Mouse (Mus musculus): ENCODE data around the gene Cnnm4.

Cnnm4 gene

DNA sequence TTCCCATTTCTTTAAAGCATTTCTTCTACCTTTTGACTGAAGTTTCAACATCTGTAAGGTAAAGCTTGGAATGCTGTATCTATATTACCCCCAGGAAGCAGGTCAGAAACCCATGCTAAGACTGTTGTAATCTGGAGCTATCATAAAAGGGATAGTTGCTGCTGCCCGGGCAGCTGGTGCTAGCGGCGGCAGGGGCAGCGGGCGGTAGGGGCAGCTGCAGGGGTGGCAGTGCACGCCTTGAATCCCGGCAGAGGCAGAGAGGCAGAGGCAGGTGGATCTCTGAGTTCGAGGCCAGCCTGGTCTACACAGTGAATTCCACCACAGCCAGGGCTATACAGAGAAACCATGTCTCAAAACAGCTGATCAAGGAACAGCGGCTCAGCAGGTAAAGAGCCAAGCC lies 71.5 kb downstream of the Cnnm4 start:
- no peaks in the 10 kb centered on the region for H3K27me3 ChIP-seq (ENCODE audit: insufficient read depth, low read length)
- H3K9me3 ChIP-seq (ENCODE audit: low read length), result no peaks in the 10 kb centered on the region
- peaks cover 45% of the 10 kb centered on the region for H3K36me3 ChIP-seq (ENCODE audit: insufficient read depth, low read length)
- no peak overlapping the region for H3K4me3 ChIP-seq (replicated peaks; ENCODE audit: low read length)
- peaks cover 46% of the 10 kb centered on the region for H3K4me1 ChIP-seq (replicated peaks; ENCODE audit: low read depth, low read length)
- TF ChIP-seq NANOG (IDR thresholded peaks at IDR 0.05; ENCODE audit: borderline replicate concordance, low read length), result no peak
- TF ChIP-seq CTCF (conservative IDR thresholded peaks at IDR 0.05; ENCODE audit: low read length), result no peak
- no peak for TF ChIP-seq POU5F1 (IDR thresholded peaks at IDR 0.05; ENCODE audit: borderline replicate concordance, low read length)

DNA sequence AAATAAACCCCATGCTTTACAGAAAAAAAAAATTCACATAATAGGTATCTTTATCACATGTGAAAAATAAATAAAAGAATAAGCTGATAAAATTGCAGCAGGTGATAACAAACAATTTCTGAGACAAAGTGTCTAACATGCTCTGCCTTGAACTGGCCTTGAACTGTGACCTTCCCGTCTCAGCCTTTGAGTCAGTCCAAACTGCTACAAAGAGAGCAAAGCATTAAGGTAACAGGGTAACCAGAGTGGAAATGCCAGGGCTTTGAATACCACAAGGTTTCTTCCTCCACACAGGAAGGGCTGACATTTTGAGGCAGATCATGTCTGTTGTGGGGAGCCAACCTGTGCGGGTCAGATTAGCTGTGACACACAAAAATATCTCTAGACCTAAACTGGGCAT lies 74.0 kb downstream of the Cnnm4 start:
- TF ChIP-seq NANOG (IDR thresholded peaks at IDR 0.05; ENCODE audit: borderline replicate concordance, low read length), result no peak
- no peak for TF ChIP-seq POU5F1 (IDR thresholded peaks at IDR 0.05; ENCODE audit: borderline replicate concordance, low read length)
- TF ChIP-seq CTCF (conservative IDR thresholded peaks at IDR 0.05; ENCODE audit: low read length), result no peak
- Histone ChIP-seq H3K4me3 (replicated peaks; ENCODE audit: low read length) (no peak overlapping the region), H3K27me3 (ENCODE audit: insufficient read depth, low read length) (peaks cover 5% of the 10 kb centered on the region; the same call in 1 of the 2 replicates), H3K4me1 (replicated peaks; ENCODE audit: low read depth, low read length) (peaks cover 69% of the 10 kb centered on the region), H3K9me3 (ENCODE audit: low read length) (no peaks in the 10 kb centered on the region), H3K36me3 (ENCODE audit: insufficient read depth, low read length) (peaks cover 37% of the 10 kb centered on the region)

DNA sequence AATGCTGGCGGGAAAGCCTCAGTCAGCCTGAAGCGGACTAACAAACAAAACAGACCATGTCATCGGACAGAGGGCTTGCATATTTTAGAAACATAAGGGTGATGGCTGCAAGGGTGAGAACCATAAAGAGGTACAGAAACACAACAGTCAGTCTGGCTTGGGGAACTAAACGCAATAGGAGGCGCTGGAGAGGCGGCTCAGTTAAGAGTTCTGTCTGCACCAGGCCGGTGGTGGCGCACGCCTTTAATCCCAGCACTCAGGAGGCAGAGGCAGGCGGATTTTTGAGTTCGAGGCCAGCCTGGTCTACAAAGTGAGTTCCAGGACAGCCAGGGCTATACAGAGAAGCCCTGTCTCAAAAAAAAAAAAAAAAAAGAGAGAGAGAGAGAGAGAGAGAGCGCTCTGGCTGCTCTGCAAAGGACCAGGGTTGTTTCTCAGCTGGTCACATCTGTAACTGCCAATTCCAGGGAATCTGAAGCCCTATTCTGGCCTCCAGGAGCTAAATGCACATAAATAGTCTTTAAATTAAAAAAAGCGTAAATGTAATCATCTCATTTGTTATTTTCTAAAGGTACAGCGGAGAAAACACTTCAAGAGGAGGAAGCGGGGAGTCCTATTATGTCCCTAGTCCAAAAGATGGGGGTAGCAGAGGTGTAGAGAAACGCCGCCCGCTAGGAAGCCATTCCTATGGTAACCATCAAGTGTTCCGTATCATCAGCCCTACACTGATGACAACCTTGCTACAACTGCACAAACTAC lies 74.6 kb downstream of the Cnnm4 start:
- Histone ChIP-seq H3K4me3 (replicated peaks; ENCODE audit: low read length) (peak overlapping the region; percentile 86), H3K4me1 (replicated peaks; ENCODE audit: low read depth, low read length) (peaks cover 69% of the 10 kb centered on the region), H3K36me3 (ENCODE audit: insufficient read depth, low read length) (peaks cover 32% of the 10 kb centered on the region), H3K9me3 (ENCODE audit: low read length) (no peaks in the 10 kb centered on the region), H3K27me3 (ENCODE audit: insufficient read depth, low read length) (peaks cover 10% of the 10 kb centered on the region; the same call in 1 of the 2 replicates)
- TF ChIP-seq POU5F1 (IDR thresholded peaks at IDR 0.05; ENCODE audit: borderline replicate concordance, low read length) (no peak), NANOG (IDR thresholded peaks at IDR 0.05; ENCODE audit: borderline replicate concordance, low read length) (no peak), CTCF (conservative IDR thresholded peaks at IDR 0.05; ENCODE audit: low read length) (0 out of 2 replicates have a peak, but pooled peaks have one; percentile 4)

DNA sequence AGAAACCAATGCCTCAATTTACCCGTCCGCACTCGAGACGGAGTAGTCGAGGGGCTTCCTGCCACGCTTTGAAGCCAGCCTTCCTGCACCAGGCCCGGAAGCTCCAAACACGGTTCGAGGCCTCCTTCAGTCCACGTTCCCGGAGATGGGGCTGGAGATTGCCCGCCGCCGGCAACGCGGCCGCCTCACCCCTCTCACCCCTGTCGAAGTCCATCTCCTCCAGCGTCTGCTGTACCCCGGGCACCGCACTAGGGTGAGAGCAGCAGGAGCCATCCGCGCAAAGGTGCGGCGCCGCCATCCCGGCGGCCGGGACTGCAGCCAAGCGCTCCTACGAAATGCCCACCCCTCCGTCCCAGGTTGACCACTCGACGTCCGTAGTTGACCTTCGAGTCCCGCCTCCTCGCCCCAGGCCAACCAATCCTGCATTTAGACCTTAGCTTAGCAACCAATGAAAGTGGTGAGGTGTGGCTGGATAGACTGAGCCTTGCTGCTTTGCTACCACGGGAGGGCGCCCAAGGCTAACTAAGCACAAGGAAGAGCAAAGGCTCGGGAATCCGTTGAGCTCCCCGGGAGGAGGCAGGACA lies 75.6 kb downstream of the Cnnm4 start, which contains the start of gene Ankrd39:
Gene Ankrd39 (minus strand): TSS at position 558 of the 584 bp plus-strand sequence.
- peak within 1 kb of the TSS; percentile 86 for H3K4me3 ChIP-seq (replicated peaks; ENCODE audit: low read length)

DNA sequence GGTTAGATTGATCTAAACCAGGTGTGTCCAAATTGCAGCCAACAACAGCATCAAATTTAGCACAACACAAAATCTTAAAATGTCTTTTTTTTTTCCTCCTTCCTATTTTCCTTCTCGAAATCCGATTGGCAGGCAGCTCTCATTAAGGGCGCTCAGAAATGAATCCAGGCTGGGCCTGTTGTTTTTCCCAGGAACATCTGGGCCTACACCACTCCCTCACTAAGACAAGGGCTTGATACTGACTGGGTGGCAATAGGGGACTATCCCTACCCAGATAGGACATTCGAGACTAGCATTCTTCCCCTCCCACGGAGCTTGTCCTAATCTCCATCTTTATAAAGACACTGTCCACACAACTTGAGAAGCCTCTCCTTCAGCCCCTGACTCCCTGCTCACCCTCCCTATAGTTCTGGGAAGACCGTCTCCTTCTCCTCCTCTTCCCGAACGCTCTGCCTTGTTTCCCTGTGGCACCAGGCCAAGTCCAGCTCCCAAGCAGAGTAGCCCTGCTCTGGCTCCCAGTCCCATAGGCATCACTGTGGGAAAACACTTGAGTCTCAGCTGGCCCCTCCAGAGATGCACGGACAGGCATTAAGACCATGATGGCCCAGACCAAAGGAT lies 76.7 kb downstream of the Cnnm4 start:
- no peaks in the 10 kb centered on the region for H3K9me3 ChIP-seq (ENCODE audit: low read length)
- H3K4me1 ChIP-seq (replicated peaks; ENCODE audit: low read depth, low read length), result peaks cover 72% of the 10 kb centered on the region
- H3K27me3 ChIP-seq (ENCODE audit: insufficient read depth, low read length), result peaks cover 30% of the 10 kb centered on the region
- H3K4me3 ChIP-seq (replicated peaks; ENCODE audit: low read length), result no peak overlapping the region
- peaks cover 28% of the 10 kb centered on the region for H3K36me3 ChIP-seq (ENCODE audit: insufficient read depth, low read length)
- no peak for TF ChIP-seq NANOG (IDR thresholded peaks at IDR 0.05; ENCODE audit: borderline replicate concordance, low read length)
- no peak for TF ChIP-seq POU5F1 (IDR thresholded peaks at IDR 0.05; ENCODE audit: borderline replicate concordance, low read length)
- TF ChIP-seq CTCF (conservative IDR thresholded peaks at IDR 0.05; ENCODE audit: low read length), result no peak

More for the DNA sequence above, 75.6 kb downstream of the Cnnm4 start, which contains the start of gene Ankrd39:
- peaks cover 68% of the 10 kb centered on the region for H3K4me1 ChIP-seq (replicated peaks; ENCODE audit: low read depth, low read length)
- peaks cover 32% of the 10 kb centered on the region for H3K36me3 ChIP-seq (ENCODE audit: insufficient read depth, low read length)
- TF ChIP-seq POU5F1 (IDR thresholded peaks at IDR 0.05; ENCODE audit: borderline replicate concordance, low read length), result no peak
- TF ChIP-seq NANOG (IDR thresholded peaks at IDR 0.05; ENCODE audit: borderline replicate concordance, low read length), result no peak
- peak; percentile 86 for TF ChIP-seq CTCF (conservative IDR thresholded peaks at IDR 0.05; ENCODE audit: low read length)
- no peaks in the 10 kb centered on the region for H3K9me3 ChIP-seq (ENCODE audit: low read length)
- peaks cover 19% of the 10 kb centered on the region for H3K27me3 ChIP-seq (ENCODE audit: insufficient read depth, low read length)

DNA sequence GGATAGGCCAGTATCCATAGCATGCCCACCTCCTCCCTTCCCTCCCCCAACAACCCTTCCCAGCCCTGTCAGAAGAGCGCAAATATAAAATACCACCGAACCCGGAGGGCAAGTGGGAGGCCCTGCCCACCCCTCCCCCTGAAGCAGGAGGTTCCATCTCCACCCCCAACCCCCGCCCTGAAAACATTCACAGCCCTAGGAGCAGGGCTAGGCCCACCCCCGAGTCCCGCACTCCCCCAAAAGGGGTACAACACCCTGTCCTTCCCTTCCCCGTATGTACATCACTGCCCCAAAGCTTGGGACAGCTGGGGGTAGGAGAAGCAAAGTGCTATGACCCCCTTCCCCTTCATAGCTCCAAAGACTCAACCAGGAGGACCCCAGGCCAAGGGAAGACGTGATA lies 77.4 kb downstream of the Cnnm4 start:
- no peak overlapping the region for H3K4me3 ChIP-seq (replicated peaks; ENCODE audit: low read length)
- H3K36me3 ChIP-seq (ENCODE audit: insufficient read depth, low read length), result peaks cover 29% of the 10 kb centered on the region
- TF ChIP-seq POU5F1 (IDR thresholded peaks at IDR 0.05; ENCODE audit: borderline replicate concordance, low read length) (no peak), CTCF (conservative IDR thresholded peaks at IDR 0.05; ENCODE audit: low read length) (no peak)
- no peaks in the 10 kb centered on the region for H3K9me3 ChIP-seq (ENCODE audit: low read length)
- H3K27me3 ChIP-seq (ENCODE audit: insufficient read depth, low read length), result peaks cover 37% of the 10 kb centered on the region
- peaks cover 68% of the 10 kb centered on the region for H3K4me1 ChIP-seq (replicated peaks; ENCODE audit: low read depth, low read length)

DNA sequence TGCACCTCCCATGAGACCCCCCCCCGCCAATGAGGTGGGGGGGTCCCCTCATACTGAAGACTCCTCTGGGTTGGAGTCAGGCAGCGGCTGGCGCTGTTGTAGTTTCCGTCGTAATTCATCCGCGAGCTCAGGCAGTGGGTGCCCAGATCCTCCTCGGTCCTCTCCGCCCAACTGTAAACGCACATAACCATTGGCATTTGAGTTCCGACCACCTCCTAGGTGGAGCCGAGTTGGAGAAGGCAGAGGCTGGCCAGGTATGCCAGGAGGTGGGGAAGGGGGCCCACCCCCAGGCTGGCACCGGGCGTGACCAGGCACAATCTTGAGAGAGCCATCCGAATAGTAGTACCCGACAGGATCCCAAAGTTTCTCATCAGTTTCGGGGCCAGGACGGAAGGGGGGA lies 78.1 kb downstream of the Cnnm4 start:
- peaks cover 25% of the 10 kb centered on the region for H3K36me3 ChIP-seq (ENCODE audit: insufficient read depth, low read length)
- H3K9me3 ChIP-seq (ENCODE audit: low read length), result no peaks in the 10 kb centered on the region
- TF ChIP-seq POU5F1 (IDR thresholded peaks at IDR 0.05; ENCODE audit: borderline replicate concordance, low read length) (no peak), CTCF (conservative IDR thresholded peaks at IDR 0.05; ENCODE audit: low read length) (no peak), NANOG (IDR thresholded peaks at IDR 0.05; ENCODE audit: borderline replicate concordance, low read length) (no peak)
- no peak overlapping the region for H3K4me3 ChIP-seq (replicated peaks; ENCODE audit: low read length)
- H3K4me1 ChIP-seq (replicated peaks; ENCODE audit: low read depth, low read length), result peaks cover 70% of the 10 kb centered on the region
- peaks cover 44% of the 10 kb centered on the region for H3K27me3 ChIP-seq (ENCODE audit: insufficient read depth, low read length)

DNA sequence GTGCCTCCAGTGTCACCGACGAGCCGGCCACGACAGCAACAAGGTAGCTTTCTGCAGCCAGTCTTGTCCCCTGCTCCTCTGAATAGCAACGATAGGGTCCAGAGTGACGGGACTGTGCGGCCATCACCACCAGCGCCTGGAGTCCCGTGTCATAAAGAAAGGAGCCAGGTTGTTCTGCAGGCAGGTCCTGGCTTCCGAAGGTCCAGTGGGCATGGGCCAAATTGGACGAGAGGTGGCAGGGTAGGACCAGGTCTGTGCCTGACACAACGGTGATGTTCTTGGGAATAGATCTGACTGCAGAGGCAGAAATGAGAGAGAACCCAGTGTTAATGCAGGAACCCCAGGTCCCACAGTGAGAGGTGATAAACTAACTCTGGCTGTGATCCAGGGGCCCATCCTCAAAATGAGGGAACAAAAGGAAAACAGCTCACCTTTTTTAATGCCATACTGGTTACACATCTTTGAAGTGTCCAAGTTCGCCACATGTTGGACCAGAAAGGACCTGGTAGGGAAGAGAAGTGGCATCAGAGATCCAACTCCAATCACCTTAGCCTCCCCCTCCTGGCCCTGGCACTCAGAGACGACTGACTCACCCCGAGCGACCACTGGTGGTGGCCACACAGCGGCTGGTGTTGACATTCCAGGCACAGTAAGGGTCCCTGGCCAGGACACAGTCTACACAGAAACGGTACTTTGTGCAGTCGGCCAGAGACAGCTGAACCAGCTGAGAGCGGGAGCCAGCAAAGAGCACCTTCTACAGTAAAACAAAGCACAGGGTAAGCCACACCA lies 78.8 kb downstream of the Cnnm4 start:
- TF ChIP-seq CTCF (conservative IDR thresholded peaks at IDR 0.05; ENCODE audit: low read length) (no peak), POU5F1 (IDR thresholded peaks at IDR 0.05; ENCODE audit: borderline replicate concordance, low read length) (no peak), NANOG (IDR thresholded peaks at IDR 0.05; ENCODE audit: borderline replicate concordance, low read length) (no peak)

More for the DNA sequence above, 78.8 kb downstream of the Cnnm4 start:
- Histone ChIP-seq H3K27me3 (ENCODE audit: insufficient read depth, low read length) (peaks cover 52% of the 10 kb centered on the region), H3K36me3 (ENCODE audit: insufficient read depth, low read length) (peaks cover 25% of the 10 kb centered on the region), H3K4me1 (replicated peaks; ENCODE audit: low read depth, low read length) (peaks cover 75% of the 10 kb centered on the region), H3K4me3 (replicated peaks; ENCODE audit: low read length) (no peak overlapping the region), H3K9me3 (ENCODE audit: low read length) (no peaks in the 10 kb centered on the region)

Data from E14TG2a.4 (cell line).